Mouse (Mus musculus): Measurements from ENCODE around the gene Ccdc151. TPM values are rescaled to one million over a fixed set of nuclear protein-coding genes. Genes with fewer than 3 reads are reported as not detected.

Gene Ccdc151
- total and polyA plus RNA-seq, 2 experiments = 0.46 to 0.59 TPM

GRCm38 (mm10) chr9:22049315-22049714, 46.9 kb upstream of the Ccdc151 start:
- no peaks in the 10 kb centered on the region for H3K79me2 ChIP-seq (ENCODE audit: control insufficient read depth, insufficient read depth, low read length)
- no peak overlapping the region for H3K9ac ChIP-seq (ENCODE audit: low read depth, low read length)
- 75% methylated on average over 11 of the region's 11 CpGs for WGBS
- H3K36me3 ChIP-seq (ENCODE audit: control insufficient read depth, insufficient read depth, low read length) = no peaks in the 10 kb centered on the region
- no peak overlapping the region for H3K4me3 ChIP-seq (ENCODE audit: insufficient read depth, low read depth, low read length)
- peaks cover 19% of the 10 kb centered on the region for H3K27me3 ChIP-seq (ENCODE audit: control insufficient read depth, insufficient read depth, low read length)
- no peak for DNase-seq (ENCODE audit: extremely low read depth, low read depth, low spot score)
- TF ChIP-seq CTCF (IDR thresholded peaks at IDR 0.05; ENCODE audit: low read depth, low read length) = no peak
- H3K27ac ChIP-seq (replicated peaks; ENCODE audit: insufficient read depth, low read depth, low read length) = no peak overlapping the region
- H3K4me1 ChIP-seq (ENCODE audit: control insufficient read depth, insufficient read depth, low read length) = no peaks in the 10 kb centered on the region

- 57% methylated on average over 9 of the region's 9 CpGs for WGBS
- no peak overlapping the region for H3K4me3 ChIP-seq (ENCODE audit: insufficient read depth, low read depth, low read length)
- H3K36me3 ChIP-seq (ENCODE audit: control insufficient read depth, insufficient read depth, low read length) = no peaks in the 10 kb centered on the region
- no peak for TF ChIP-seq POLR2A (IDR thresholded peaks at IDR 0.05; ENCODE audit: extremely low read depth, insufficient read depth, low read length)
- no peak for TF ChIP-seq CTCF (IDR thresholded peaks at IDR 0.05; ENCODE audit: low read depth, low read length)
- H3K27ac ChIP-seq (replicated peaks; ENCODE audit: insufficient read depth, low read depth, low read length) = no peak overlapping the region
- H3K9ac ChIP-seq (ENCODE audit: low read depth, low read length) = no peak overlapping the region
- H3K79me2 ChIP-seq (ENCODE audit: control insufficient read depth, insufficient read depth, low read length) = no peaks in the 10 kb centered on the region
- DNase-seq (ENCODE audit: extremely low read depth, low read depth, low spot score) = no peak
- peaks cover 19% of the 10 kb centered on the region for H3K27me3 ChIP-seq (ENCODE audit: control insufficient read depth, insufficient read depth, low read length)
- no peaks in the 10 kb centered on the region for H3K4me1 ChIP-seq (ENCODE audit: control insufficient read depth, insufficient read depth, low read length)
Measured at GRCm38 (mm10) chr9:22047329-22047728, 44.9 kb upstream of the Ccdc151 start.

GRCm38 (mm10) chr9:22041832-22042231, 39.4 kb upstream of the Ccdc151 start:
- Histone ChIP-seq H3K79me2 (ENCODE audit: control insufficient read depth, insufficient read depth, low read length) (no peaks in the 10 kb centered on the region), H3K4me3 (ENCODE audit: insufficient read depth, low read depth, low read length) (no peak overlapping the region), H3K27me3 (ENCODE audit: control insufficient read depth, insufficient read depth, low read length) (0 out of 2 replicates have a peak, but pooled peaks cover 2% of the 10 kb centered on the region), H3K36me3 (ENCODE audit: control insufficient read depth, insufficient read depth, low read length) (no peaks in the 10 kb centered on the region), H3K9ac (ENCODE audit: low read depth, low read length) (no peak overlapping the region), H3K27ac (replicated peaks; ENCODE audit: insufficient read depth, low read depth, low read length) (no peak overlapping the region), H3K4me1 (ENCODE audit: control insufficient read depth, insufficient read depth, low read length) (peaks cover 2% of the 10 kb centered on the region)
- no peak for TF ChIP-seq POLR2A (IDR thresholded peaks at IDR 0.05; ENCODE audit: extremely low read depth, insufficient read depth, low read length)
- WGBS = 74% methylated on average over 2 of the region's 2 CpGs
- no peak for DNase-seq (ENCODE audit: extremely low read depth, low read depth, low spot score)

- H3K27me3 ChIP-seq (ENCODE audit: control insufficient read depth, insufficient read depth, low read length) = 0 out of 2 replicates have a peak, but pooled peaks cover 2% of the 10 kb centered on the region
- peak; percentile 51 for DNase-seq (ENCODE audit: extremely low read depth, low read depth, low spot score)
- H3K4me3 ChIP-seq (ENCODE audit: insufficient read depth, low read depth, low read length) = no peak overlapping the region
- H3K4me1 ChIP-seq (ENCODE audit: control insufficient read depth, insufficient read depth, low read length) = peaks cover 2% of the 10 kb centered on the region
- H3K79me2 ChIP-seq (ENCODE audit: control insufficient read depth, insufficient read depth, low read length) = no peaks in the 10 kb centered on the region
- 36% methylated on average over 10 of the region's 10 CpGs for WGBS
- no peaks in the 10 kb centered on the region for H3K36me3 ChIP-seq (ENCODE audit: control insufficient read depth, insufficient read depth, low read length)
- no peak overlapping the region for H3K27ac ChIP-seq (replicated peaks; ENCODE audit: insufficient read depth, low read depth, low read length)
- TF ChIP-seq CTCF (IDR thresholded peaks at IDR 0.05; ENCODE audit: low read depth, low read length) = no peak
- TF ChIP-seq POLR2A (IDR thresholded peaks at IDR 0.05; ENCODE audit: extremely low read depth, insufficient read depth, low read length) = no peak
- no peak overlapping the region for H3K9ac ChIP-seq (ENCODE audit: low read depth, low read length)
Measured at GRCm38 (mm10) chr9:22037826-22038225, 35.4 kb upstream of the Ccdc151 start.

GRCm38 (mm10) chr9:22035300-22036044, 33.0 kb upstream of the Ccdc151 start:
- no peaks in the 10 kb centered on the region for H3K79me2 ChIP-seq (ENCODE audit: control insufficient read depth, insufficient read depth, low read length)
- H3K27me3 ChIP-seq (ENCODE audit: control insufficient read depth, insufficient read depth, low read length) = 0 out of 2 replicates have a peak, but pooled peaks cover 2% of the 10 kb centered on the region
- H3K4me3 ChIP-seq (ENCODE audit: insufficient read depth, low read depth, low read length) = no peak overlapping the region
- H3K9ac ChIP-seq (ENCODE audit: low read depth, low read length) = no peak overlapping the region
- DNase-seq (ENCODE audit: extremely low read depth, low read depth, low spot score) = no peak
- 69% methylated on average over 6 of the region's 6 CpGs for WGBS
- no peaks in the 10 kb centered on the region for H3K36me3 ChIP-seq (ENCODE audit: control insufficient read depth, insufficient read depth, low read length)
- TF ChIP-seq POLR2A (IDR thresholded peaks at IDR 0.05; ENCODE audit: extremely low read depth, insufficient read depth, low read length) (no peak), CTCF (IDR thresholded peaks at IDR 0.05; ENCODE audit: low read depth, low read length) (no peak)
- H3K4me1 ChIP-seq (ENCODE audit: control insufficient read depth, insufficient read depth, low read length) = peaks cover 2% of the 10 kb centered on the region
- no peak overlapping the region for H3K27ac ChIP-seq (replicated peaks; ENCODE audit: insufficient read depth, low read depth, low read length)

GRCm38 (mm10) chr9:22030386-22030785, 28.0 kb upstream of the Ccdc151 start:
- Histone ChIP-seq H3K27me3 (ENCODE audit: control insufficient read depth, insufficient read depth, low read length) (no peaks in the 10 kb centered on the region), H3K36me3 (ENCODE audit: control insufficient read depth, insufficient read depth, low read length) (no peaks in the 10 kb centered on the region), H3K9ac (ENCODE audit: low read depth, low read length) (no peak overlapping the region), H3K79me2 (ENCODE audit: control insufficient read depth, insufficient read depth, low read length) (no peaks in the 10 kb centered on the region), H3K27ac (replicated peaks; ENCODE audit: insufficient read depth, low read depth, low read length) (no peak overlapping the region), H3K4me3 (ENCODE audit: insufficient read depth, low read depth, low read length) (no peak overlapping the region), H3K4me1 (ENCODE audit: control insufficient read depth, insufficient read depth, low read length) (no peaks in the 10 kb centered on the region)
- DNase-seq (ENCODE audit: extremely low read depth, low read depth, low spot score) = no peak
- no peak for TF ChIP-seq POLR2A (IDR thresholded peaks at IDR 0.05; ENCODE audit: extremely low read depth, insufficient read depth, low read length)
- no peak for TF ChIP-seq CTCF (IDR thresholded peaks at IDR 0.05; ENCODE audit: low read depth, low read length)
- WGBS = 92% methylated on average over 9 of the region's 9 CpGs

All from liver, adult 2 months (tissue).